Mouse (Mus musculus) urinary bladder, postnatal 25 days (tissue): ENCODE results near the gene Calml3.

Source experiments
- DNase-seq: peaks from one replicate; pipeline ENCODE4 v3.0.0; 2022; ENCODE audit warnings: low spot score

Gene Calml3

GRCm38 (mm10) chr13:3779575-3780226 lies 24.4 kb downstream of the Calml3 start:
- peak; percentile 34 for DNase-seq

GRCm38 (mm10) chr13:3778591-3779364 lies 25.3 kb downstream of the Calml3 start:
- peak; percentile 27 for DNase-seq

- no peak for DNase-seq
Measured at GRCm38 (mm10) chr13:3777216-3777912, 26.8 kb downstream of the Calml3 start.

- no peak for DNase-seq
Measured at GRCm38 (mm10) chr13:3776446-3776845, 27.7 kb downstream of the Calml3 start.

- no peak for DNase-seq
Measured at GRCm38 (mm10) chr13:3774991-3775390, 29.1 kb downstream of the Calml3 start.

- no peak for DNase-seq
Measured at GRCm38 (mm10) chr13:3774280-3774679, 29.8 kb downstream of the Calml3 start.

GRCm38 (mm10) chr13:3773149-3773688 lies 30.9 kb downstream of the Calml3 start:
- DNase-seq = no peak

- no peak for DNase-seq
Measured at GRCm38 (mm10) chr13:3771221-3771620, 32.9 kb downstream of the Calml3 start.

GRCm38 (mm10) chr13:3770170-3771024 lies 33.7 kb downstream of the Calml3 start:
- no peak for DNase-seq

GRCm38 (mm10) chr13:3769531-3769930 lies 34.6 kb downstream of the Calml3 start:
- no peak for DNase-seq

- no peak for DNase-seq
Measured at GRCm38 (mm10) chr13:3768621-3769020, 35.5 kb downstream of the Calml3 start.

- no peak for DNase-seq
Measured at GRCm38 (mm10) chr13:3767086-3767485, 37.0 kb downstream of the Calml3 start.

- DNase-seq = no peak
Measured at GRCm38 (mm10) chr13:3765781-3766180, 38.3 kb downstream of the Calml3 start.

- no peak for DNase-seq
Measured at GRCm38 (mm10) chr13:3761131-3761530, 43.0 kb downstream of the Calml3 start.

- DNase-seq = no peak
Measured at GRCm38 (mm10) chr13:3758347-3758746, 45.8 kb downstream of the Calml3 start.

- no peak for DNase-seq
Measured at GRCm38 (mm10) chr13:3753291-3753690, 50.8 kb downstream of the Calml3 start.
